In genomic region chr11:88557116-88557768, GRCm38 (mm10) we compare ENCODE assay signal across 8 mouse cellular contexts.
A peak's percentile ranks its signal among the peaks of the same experiment; 100 is the strongest.
DNase-seq lines count a peak whose midpoint lies in the region; ATAC-seq and TF ChIP-seq lines count a peak whose summit lies in the region.

No protein-coding gene starts in this region.

- H3K4me2 ChIP-seq in heart, embryonic 12.5 days, result no peak overlapping the region
- H3K4me2 ChIP-seq in embryonic facial prominence, embryonic 14.5 days (ENCODE audit: low read depth, low read length), result no peak overlapping the region
- no peak overlapping the region for H3K4me2 ChIP-seq in limb, embryonic 15.5 days

- H3K36me3 ChIP-seq in heart, embryonic 12.5 days, result no peaks in the 10 kb centered on the region
- peaks cover 19% of the 10 kb centered on the region; the same call in 1 of the 2 replicates for H3K36me3 ChIP-seq in E14TG2a.4 (ENCODE audit: insufficient read depth, low read length)
- no peaks in the 10 kb centered on the region for H3K36me3 ChIP-seq in embryonic facial prominence, embryonic 14.5 days (ENCODE audit: control insufficient read depth, insufficient read depth, low read length)
- no peaks in the 10 kb centered on the region for H3K36me3 ChIP-seq in limb, embryonic 15.5 days

- no peak for DNase-seq in heart, postnatal 25 days (ENCODE audit: low spot score)
- DNase-seq in embryonic facial prominence, embryonic 14.5 days (ENCODE audit: low spot score), result peak; percentile 75
- no peak for DNase-seq in frontal cortex, postnatal 10 days (ENCODE audit: low spot score in 2 of 2)
- DNase-seq in layer of hippocampus, postnatal 36 days, result no peak
- DNase-seq in layer of hippocampus, adult 8-10 months (ENCODE audit: low spot score in 2 of 2), result no peak

- no peak for TF ChIP-seq CTCF in E14TG2a.4 (conservative IDR thresholded peaks at IDR 0.05; ENCODE audit: low read length)

- peaks cover 97% of the 10 kb centered on the region for H3K4me1 ChIP-seq in heart, embryonic 12.5 days (replicated peaks)
- peaks cover 96% of the 10 kb centered on the region for H3K4me1 ChIP-seq in E14TG2a.4 (replicated peaks; ENCODE audit: low read depth, low read length)
- peaks cover 81% of the 10 kb centered on the region for H3K4me1 ChIP-seq in embryonic facial prominence, embryonic 14.5 days (ENCODE audit: control insufficient read depth, insufficient read depth, low read length)
- peaks cover 78% of the 10 kb centered on the region for H3K4me1 ChIP-seq in limb, embryonic 15.5 days

- ATAC-seq in heart, embryonic 12.5 days (ENCODE audit: insufficient number of reproducible peaks, low FRiP score), result no peak
- peak; percentile 61 for ATAC-seq in embryonic facial prominence, embryonic 14.5 days (ENCODE audit: low read depth)
- ATAC-seq in limb, embryonic 15.5 days (ENCODE audit: insufficient number of reproducible peaks, low FRiP score, low TSS enrichment, low read depth), result peak; percentile 30; the same call in 1 of the 2 replicates

- no peak overlapping the region for H3K9ac ChIP-seq in heart, embryonic 12.5 days
- H3K9ac ChIP-seq in embryonic facial prominence, embryonic 14.5 days (ENCODE audit: low read depth, low read length), result no peak overlapping the region
- H3K9ac ChIP-seq in limb, embryonic 15.5 days, result no peak overlapping the region

- intact Hi-C loops in heart, postnatal 25 days (cut with DNase I), result loop anchor here (5.0 kb wide), 1 partner anchor 65 kb away; no protein-coding TSS in a partner anchor

- no peaks in the 10 kb centered on the region for H3K27me3 ChIP-seq in heart, embryonic 12.5 days (replicated peaks)
- no peaks in the 10 kb centered on the region for H3K27me3 ChIP-seq in E14TG2a.4 (ENCODE audit: insufficient read depth, low read length)
- H3K27me3 ChIP-seq in embryonic facial prominence, embryonic 14.5 days (replicated peaks; ENCODE audit: control insufficient read depth, insufficient read depth, low read length), result no peaks in the 10 kb centered on the region
- H3K27me3 ChIP-seq in limb, embryonic 15.5 days, result 0 out of 2 replicates have a peak, but pooled peaks cover 7% of the 10 kb centered on the region

- H3K4me3 ChIP-seq in heart, embryonic 12.5 days, result no peak overlapping the region
- 0 out of 2 replicates have a peak overlapping the region, but pooled peaks have one; percentile 0 for H3K4me3 ChIP-seq in E14TG2a.4 (replicated peaks; ENCODE audit: low read length)
- no peak overlapping the region for H3K4me3 ChIP-seq in embryonic facial prominence, embryonic 14.5 days (ENCODE audit: low read depth, low read length)
- no peak overlapping the region for H3K4me3 ChIP-seq in limb, embryonic 15.5 days

- H3K9me3 ChIP-seq in heart, embryonic 12.5 days (replicated peaks), result no peaks in the 10 kb centered on the region
- H3K9me3 ChIP-seq in E14TG2a.4 (ENCODE audit: low read length), result no peaks in the 10 kb centered on the region
- no peaks in the 10 kb centered on the region for H3K9me3 ChIP-seq in embryonic facial prominence, embryonic 14.5 days (ENCODE audit: control insufficient read depth, low read length)
- H3K9me3 ChIP-seq in limb, embryonic 15.5 days, result no peaks in the 10 kb centered on the region

- WGBS in heart, embryonic 12.5 days, result 64% methylated on average over 4 of the region's 4 CpGs
- 28% methylated on average over 4 of the region's 4 CpGs for WGBS in embryonic facial prominence, embryonic 14.5 days
- 37% methylated on average over 4 of the region's 4 CpGs for whole genome bisulfite sequencing in limb, embryonic 15.5 days

- H3K27ac ChIP-seq in heart, embryonic 12.5 days (ENCODE audit: poor library complexity, severe bottlenecking), result peak overlapping the region; percentile 77
- H3K27ac ChIP-seq in embryonic facial prominence, embryonic 14.5 days (replicated peaks; ENCODE audit: low read depth, low read length), result peak overlapping the region; percentile 54
- peak overlapping the region; percentile 28 for H3K27ac ChIP-seq in limb, embryonic 15.5 days
